Mouse (Mus musculus) MEL (cell line): ENCODE results near the gene Oog4.

Experiments
- CHD2 ChIP-seq: IDR thresholded peaks from 2 replicates; pipeline ENCODE4 v1.6.1; 2011; ENCODE audit warnings: low read length, improper control_type of control experiment
- MAFK ChIP-seq: IDR thresholded peaks from 2 replicates; pipeline ENCODE4 v1.6.1; 2011; ENCODE audit warnings: low read depth, mild to moderate bottlenecking, low read length, improper control_type of control experiment, borderline replicate concordance
- MEF2A ChIP-seq: IDR thresholded peaks from 2 replicates; pipeline ENCODE4 v1.6.1; 2014; ENCODE audit warnings: low read depth, mild to moderate bottlenecking, inconsistent platforms, low read length, improper control_type of control experiment; ENCODE audit not compliant: poor library complexity, insufficient replicate concordance, severe bottlenecking; ENCODE audit errors: extremely low read depth
- POLR2A ChIP-seq, 2 experiments: IDR thresholded peaks; 2 replicates each; pipeline ENCODE4 v1.6.1; 2011 to 2012; ENCODE audit warnings: low read length in 2 of 2, mild to moderate bottlenecking in 2 of 2, control low read depth in 1 of 2, improper control_type of control experiment in 1 of 2, low read depth in 1 of 2, moderate library complexity in 1 of 2; ENCODE audit not compliant: control insufficient read depth in 1 of 2, insufficient read depth in 1 of 2, poor library complexity in 1 of 2
- RAD21 ChIP-seq: IDR thresholded peaks from 2 replicates; pipeline ENCODE4 v1.6.1; 2011; ENCODE audit warnings: mild to moderate bottlenecking, low read depth, low read length, improper control_type of control experiment
- SIN3A ChIP-seq: IDR thresholded peaks from 2 replicates; pipeline ENCODE4 v1.6.1; 2012; ENCODE audit warnings: low read length, improper control_type of control experiment, inconsistent platforms
- TCF12 ChIP-seq: IDR thresholded peaks from 2 replicates; pipeline ENCODE4 v1.6.1; 2014; ENCODE audit warnings: low read depth, mild to moderate bottlenecking, inconsistent platforms, low read length, improper control_type of control experiment, moderate library complexity
- ZC3H11A ChIP-seq: IDR thresholded peaks from 2 replicates; pipeline ENCODE4 v1.6.1; 2012; ENCODE audit warnings: low read depth, mild to moderate bottlenecking, inconsistent platforms, low read length, improper control_type of control experiment

- TF ChIP-seq POLR2A (IDR thresholded peaks at IDR 0.05; ENCODE audit: control insufficient read depth in 1 of 2, insufficient read depth in 1 of 2, low read depth in 1 of 2, low read length in 2 of 2, poor library complexity in 1 of 2) (no peak), CHD2 (no peak), MAFK (no peak), RAD21 (no peak), TCF12 (no peak), SIN3A (no peak), MEF2A (no peak), ZC3H11A (no peak)
Observed at GRCm38 (mm10) chr4:143411566-143412218, 38.4 kb downstream of the Oog4 start.
